In the genomic region with DNA sequence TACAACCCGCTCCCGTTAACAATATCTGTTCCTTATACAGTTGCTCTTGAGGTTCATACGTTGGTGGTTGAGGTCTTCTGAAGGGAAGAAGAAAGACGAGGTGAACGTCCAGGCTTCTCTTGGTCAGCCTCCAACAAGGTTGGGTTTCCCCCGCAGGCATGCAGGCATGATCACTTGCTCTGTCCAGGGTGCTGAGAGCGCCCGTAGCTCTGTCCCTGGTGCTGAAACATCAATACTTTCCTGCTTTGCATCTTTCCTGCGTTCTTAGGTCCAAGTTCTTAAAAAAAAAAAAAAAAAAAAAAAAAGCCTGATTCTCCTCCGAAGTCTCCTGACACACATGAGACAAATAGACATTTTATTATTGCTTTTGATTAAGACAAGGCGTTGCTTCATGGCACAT, we compare ENCODE assay signal across 8 mouse cellular contexts. TPM values are rescaled to one million over a fixed set of nuclear protein-coding genes. Genes with fewer than 3 reads are reported as not detected.
DNase-seq lines count a peak whose midpoint lies in the region; ATAC-seq and TF ChIP-seq lines count a peak whose summit lies in the region.

No protein-coding gene starts in this region.

- H3K9me3 ChIP-seq in forebrain, embryonic 11.5 days (ENCODE audit: control insufficient read depth, low read length), result no peaks in the 10 kb centered on the region
- no peaks in the 10 kb centered on the region for H3K9me3 ChIP-seq in forebrain, embryonic 16.5 days (ENCODE audit: control insufficient read depth, low read length)
- H3K9me3 ChIP-seq in G1E (replicated peaks), result peaks cover 13% of the 10 kb centered on the region
- H3K9me3 ChIP-seq in neural tube, embryonic 14.5 days (ENCODE audit: control insufficient read depth, low read length), result no peaks in the 10 kb centered on the region

- peak overlapping the region; percentile 68; the same call in 1 of the 2 replicates for H3K4me2 ChIP-seq in forebrain, embryonic 11.5 days (ENCODE audit: low read depth, low read length, severe bottlenecking)
- H3K4me2 ChIP-seq in forebrain, embryonic 16.5 days (ENCODE audit: low read length), result no peak overlapping the region
- peak overlapping the region; percentile 41; the same call in 1 of the 2 replicates for H3K4me2 ChIP-seq in neural tube, embryonic 14.5 days (ENCODE audit: low read depth, low read length)

- H3K27me3 ChIP-seq in forebrain, embryonic 11.5 days (ENCODE audit: control insufficient read depth, insufficient read depth, low read length), result no peaks in the 10 kb centered on the region
- peaks cover 38% of the 10 kb centered on the region for H3K27me3 ChIP-seq in forebrain, embryonic 16.5 days (replicated peaks; ENCODE audit: control insufficient read depth, insufficient read depth, low read length)
- peaks cover 32% of the 10 kb centered on the region for H3K27me3 ChIP-seq in G1E (ENCODE audit: insufficient read depth, low read length)
- H3K27me3 ChIP-seq in neural tube, embryonic 14.5 days (ENCODE audit: control insufficient read depth, insufficient read depth, low read length), result no peaks in the 10 kb centered on the region

- H3K27ac ChIP-seq in forebrain, embryonic 11.5 days (ENCODE audit: low read depth, low read length), result no peak overlapping the region
- no peak overlapping the region for H3K27ac ChIP-seq in forebrain, embryonic 16.5 days (ENCODE audit: low read length)
- no peak overlapping the region for H3K27ac ChIP-seq in neural tube, embryonic 14.5 days (ENCODE audit: low read depth, low read length)

- no peaks in the 10 kb centered on the region for H3K36me3 ChIP-seq in forebrain, embryonic 11.5 days (ENCODE audit: control insufficient read depth, insufficient read depth, low read length)
- no peaks in the 10 kb centered on the region for H3K36me3 ChIP-seq in forebrain, embryonic 16.5 days (ENCODE audit: control insufficient read depth, insufficient read depth)
- no peaks in the 10 kb centered on the region for H3K36me3 ChIP-seq in G1E (replicated peaks)
- no peaks in the 10 kb centered on the region for H3K36me3 ChIP-seq in neural tube, embryonic 14.5 days (ENCODE audit: control insufficient read depth, insufficient read depth, low read length)

- H3K4me3 ChIP-seq in forebrain, embryonic 11.5 days (ENCODE audit: low read depth, low read length), result no peak overlapping the region
- no peak overlapping the region for H3K4me3 ChIP-seq in forebrain, embryonic 16.5 days (replicated peaks; ENCODE audit: low read length)
- H3K4me3 ChIP-seq in G1E (ENCODE audit: low read depth, low read length), result no peak overlapping the region
- H3K4me3 ChIP-seq in lung, adult 2 months (replicated peaks; ENCODE audit: extremely low read depth, low read depth, low read length), result no peak overlapping the region
- H3K4me3 ChIP-seq in neural tube, embryonic 14.5 days (ENCODE audit: low read depth, low read length), result no peak overlapping the region

- no peak overlapping the region for H3K9ac ChIP-seq in forebrain, embryonic 11.5 days (ENCODE audit: low read length)
- no peak overlapping the region for H3K9ac ChIP-seq in forebrain, embryonic 16.5 days (replicated peaks; ENCODE audit: low read depth, low read length)
- H3K9ac ChIP-seq in neural tube, embryonic 14.5 days (replicated peaks; ENCODE audit: low read depth, low read length), result no peak overlapping the region

- ATAC-seq in forebrain, embryonic 11.5 days (replicated peaks; ENCODE audit: low FRiP score), result no peak
- no peak for ATAC-seq in forebrain, embryonic 16.5 days
- ATAC-seq in G1E (ENCODE audit: extremely low read depth, insufficient number of reproducible peaks, low FRiP score, poor library complexity, severe bottlenecking), result no peak
- ATAC-seq in neural tube, embryonic 14.5 days (ENCODE audit: low read depth), result no peak

- peaks cover 32% of the 10 kb centered on the region for H3K4me1 ChIP-seq in forebrain, embryonic 11.5 days (replicated peaks; ENCODE audit: control insufficient read depth, insufficient read depth, low read length)
- H3K4me1 ChIP-seq in forebrain, embryonic 16.5 days (replicated peaks; ENCODE audit: control insufficient read depth, insufficient read depth, low read length), result peaks cover 17% of the 10 kb centered on the region
- H3K4me1 ChIP-seq in G1E (ENCODE audit: insufficient read depth, low read depth, low read length), result no peaks in the 10 kb centered on the region
- H3K4me1 ChIP-seq in lung, adult 2 months (ENCODE audit: control insufficient read depth, insufficient read depth, low read length), result no peaks in the 10 kb centered on the region
- H3K4me1 ChIP-seq in neural tube, embryonic 14.5 days (ENCODE audit: control insufficient read depth, insufficient read depth, low read length), result peaks cover 13% of the 10 kb centered on the region; the same call in 1 of the 2 replicates

- TF ChIP-seq POLR2A in lung, adult 2 months (IDR thresholded peaks at IDR 0.05; ENCODE audit: borderline replicate concordance, extremely low read depth, low read depth, low read length), result no peak

- no peak for TF ChIP-seq CTCF in G1E (IDR thresholded peaks at IDR 0.05; ENCODE audit: low read depth, low read length)
- no peak; the same call in 1 of the 2 replicates for TF ChIP-seq CTCF in lung, adult 2 months (IDR thresholded peaks at IDR 0.05; ENCODE audit: insufficient read depth, low read length)

- peak; percentile 88 for DNase-seq in forebrain, embryonic 11.5 days (ENCODE audit: low spot score)
- peak; percentile 23 for DNase-seq in G1E (ENCODE audit: low spot score)
- peak; percentile 87 for DNase-seq in embryo, embryonic 10 days (ENCODE audit: low spot score)
- peak; percentile 86 for DNase-seq in heart, postnatal 4 days
- peak; percentile 68 for DNase-seq in lung, adult 2 months
- DNase-seq in urinary bladder, postnatal 25 days (ENCODE audit: low spot score), result peak; percentile 78

- 4% methylated on average over 11 of the region's 11 CpGs for WGBS in forebrain, embryonic 11.5 days
- 3% methylated on average over 11 of the region's 11 CpGs for WGBS in forebrain, embryonic 16.5 days
- WGBS in lung, adult 2 months, result 4% methylated on average over 11 of the region's 11 CpGs
- WGBS in neural tube, embryonic 14.5 days, result 2% methylated on average over 11 of the region's 11 CpGs

RNA-seq across cellular contexts. Expression of a gene that starts 2.0 kb away (rescaled TPM):
- 1.6 and 2.3 TPM in 2 replicates for polyA plus RNA-seq in forebrain, embryonic 11.5 days (2014; fragmentation: Nextera tagmentation; extraction: Ambion mirVana)
- not detected in 2 replicates for polyA plus RNA-seq in forebrain, embryonic 16.5 days (2015; fragmentation: Nextera tagmentation; extraction: Ambion mirVana)
- not detected in 2 replicates for total RNA-seq in G1E (2014; fragmentation: Nextera tagmentation)
- 0.06 and 0.11 TPM in 2 replicates for total RNA-seq in G1E (2017)
- polyA plus RNA-seq in G1E (2012), result not detected in 2 replicates
- under 1 TPM; 0.27 to 0.29 TPM for total RNA-seq in heart, postnatal 4 days (2021)
- polyA plus RNA-seq in lung, adult 2 months (2012; rRNA removed), result 0.06 TPM in 1 of 2 replicates, not detected in the other
- 0.09 and 0.28 TPM in 2 replicates for polyA plus RNA-seq in neural tube, embryonic 14.5 days (2014; fragmentation: Nextera tagmentation; extraction: Ambion mirVana)

RNA-seq across cellular contexts. Expression of a gene that starts 19.9 kb away (rescaled TPM):
- polyA plus RNA-seq in forebrain, embryonic 11.5 days (2014; fragmentation: Nextera tagmentation; extraction: Ambion mirVana), result 41.9 and 46.5 TPM in 2 replicates
- 52.5 and 60.9 TPM in 2 replicates for polyA plus RNA-seq in forebrain, embryonic 16.5 days (2015; fragmentation: Nextera tagmentation; extraction: Ambion mirVana)
- total RNA-seq in G1E (2014; fragmentation: Nextera tagmentation) (21.1 and 21.7 TPM in 2 replicates), G1E (2017) (12.5 and 13.4 TPM in 2 replicates)
- polyA plus RNA-seq in G1E (2012), result 14.5 and 14.9 TPM in 2 replicates
- total RNA-seq in heart, postnatal 4 days (2021), result 10 to 100 TPM; 39.1 to 40.7 TPM
- 21.6 and 28.4 TPM in 2 replicates for polyA plus RNA-seq in lung, adult 2 months (2012; rRNA removed)
- polyA plus RNA-seq in neural tube, embryonic 14.5 days (2014; fragmentation: Nextera tagmentation; extraction: Ambion mirVana), result 48.8 and 48.9 TPM in 2 replicates

RNA-seq across cellular contexts. Expression of a gene that starts 33.0 kb away (rescaled TPM):
- polyA plus RNA-seq in forebrain, embryonic 11.5 days (2014; fragmentation: Nextera tagmentation; extraction: Ambion mirVana), result not detected in 2 replicates
- not detected in 2 replicates for polyA plus RNA-seq in forebrain, embryonic 16.5 days (2015; fragmentation: Nextera tagmentation; extraction: Ambion mirVana)
- not detected in 2 replicates for total RNA-seq in G1E (2014; fragmentation: Nextera tagmentation)
- not detected in 2 replicates for total RNA-seq in G1E (2017)
- polyA plus RNA-seq in G1E (2012), result not detected in 2 replicates
- not detected for total RNA-seq in heart, postnatal 4 days (2021)
- 0.27 and 0.58 TPM in 2 replicates for polyA plus RNA-seq in lung, adult 2 months (2012; rRNA removed)
- not detected in 2 replicates for polyA plus RNA-seq in neural tube, embryonic 14.5 days (2014; fragmentation: Nextera tagmentation; extraction: Ambion mirVana)

RNA-seq across cellular contexts. Expression of a gene that starts 40.0 kb away (rescaled TPM):
- polyA plus RNA-seq in forebrain, embryonic 11.5 days (2014; fragmentation: Nextera tagmentation; extraction: Ambion mirVana), result 1.9 and 2.5 TPM in 2 replicates
- polyA plus RNA-seq in forebrain, embryonic 16.5 days (2015; fragmentation: Nextera tagmentation; extraction: Ambion mirVana), result 1.2 and 1.6 TPM in 2 replicates
- total RNA-seq in G1E (2014; fragmentation: Nextera tagmentation) (0.29 TPM in 1 of 2 replicates, not detected in the other), G1E (2017) (0.12 and 0.60 TPM in 2 replicates)
- polyA plus RNA-seq in G1E (2012), result 0.46 and 0.83 TPM in 2 replicates
- total RNA-seq in heart, postnatal 4 days (2021), result not detected
- polyA plus RNA-seq in lung, adult 2 months (2012; rRNA removed), result 7.2 and 14.7 TPM in 2 replicates
- 1.6 and 2.9 TPM in 2 replicates for polyA plus RNA-seq in neural tube, embryonic 14.5 days (2014; fragmentation: Nextera tagmentation; extraction: Ambion mirVana)

RNA-seq across cellular contexts. Expression of a gene that starts 52.2 kb away (rescaled TPM):
- 4,212 and 4,469 TPM in 2 replicates for polyA plus RNA-seq in forebrain, embryonic 11.5 days (2014; fragmentation: Nextera tagmentation; extraction: Ambion mirVana)
- polyA plus RNA-seq in forebrain, embryonic 16.5 days (2015; fragmentation: Nextera tagmentation; extraction: Ambion mirVana), result 1,750 and 1,938 TPM in 2 replicates
- total RNA-seq in G1E (2014; fragmentation: Nextera tagmentation) (313 and 359 TPM in 2 replicates), G1E (2017) (127 and 148 TPM in 2 replicates)
- 595 and 658 TPM in 2 replicates for polyA plus RNA-seq in G1E (2012)
- total RNA-seq in heart, postnatal 4 days (2021), result 100 to 1,000 TPM; 484 to 489 TPM
- 14.6 and 28.9 TPM in 2 replicates for polyA plus RNA-seq in lung, adult 2 months (2012; rRNA removed)
- polyA plus RNA-seq in neural tube, embryonic 14.5 days (2014; fragmentation: Nextera tagmentation; extraction: Ambion mirVana), result 1,100 and 1,186 TPM in 2 replicates

Comparison
In these comparisons a context has a peak if more than half of its experiments do, and no peak if none do; other contexts are left out.
1. DNase-seq: peak in every context shown above with its lines; median percentile 88 in forebrain, embryonic 11.5 days; 87 in embryo, embryonic 10 days; 86 in heart, postnatal 4 days; 78 in urinary bladder, postnatal 25 days; 68 in lung, adult 2 months; 23 in G1E.